Mouse (Mus musculus) skeletal muscle tissue, postnatal 0 days (tissue): ENCODE data around the gene Sdk1. TPM values are rescaled to one million over a fixed set of nuclear protein-coding genes. Genes with fewer than 3 reads are reported as not detected.

Experiments
- polyA plus RNA-seq: library from polyadenylated mRNA; unstranded; fragments of >200 nt; fragmentation: Nextera tagmentation; extraction: Ambion mirVana; gene quantifications from 2 replicates; pipeline ENCODE4 v1.2.1, GENCODE M21; 2015

Sdk1 gene
- polyA plus RNA-seq: 1.2 and 1.4 TPM in 2 replicates

GRCm38 (mm10) chr5:141240841-141241543 is at the start of gene Sdk1:
Gene Sdk1, plus strand, starts transcription at chr5:141241490.

Other genes with a start within 250 kb of the Sdk1 start
- 0.06 and 0.15 TPM in 2 replicates for gene Card11, start 240.9 kb upstream of the Sdk1 start, polyA plus RNA-seq